Mouse (Mus musculus): Measurements from ENCODE around the gene Gpc6. TPM values are rescaled to one million over a fixed set of nuclear protein-coding genes. Genes with fewer than 3 reads are reported as not detected.

Gpc6 gene
- polyA plus RNA-seq, 1 experiment from 2014 or later: 24.6 TPM

- Histone ChIP-seq H3K27me3 (replicated peaks) (no peaks in the 10 kb centered on the region), H3K9ac (replicated peaks) (no peak overlapping the region), H3K27ac (replicated peaks) (no peak overlapping the region), H3K9me3 (replicated peaks) (no peaks in the 10 kb centered on the region), H3K4me2 (no peak overlapping the region), H3K4me3 (replicated peaks) (no peak overlapping the region), H3K4me1 (0 out of 2 replicates have a peak, but pooled peaks cover 5% of the 10 kb centered on the region), H3K36me3 (no peaks in the 10 kb centered on the region)
- 68% methylated on average over 8 of the region's 8 CpGs for WGBS
- no peak; the same call in 1 of the 2 replicates for ATAC-seq (ENCODE audit: low FRiP score)
These were observed 998.6 kb downstream of the Gpc6 start for GRCm38 (mm10) chr14:117923667-117924066.

GRCm38 (mm10) chr14:117930105-117930847 lies 1005.2 kb downstream of the Gpc6 start:
- H3K9me3 ChIP-seq (replicated peaks): no peaks in the 10 kb centered on the region
- ATAC-seq (ENCODE audit: low FRiP score): peak; percentile 57
- 12% methylated on average over 13 of the region's 13 CpGs for WGBS

GRCm38 (mm10) chr14:117930848-117931816 lies 1006.0 kb downstream of the Gpc6 start:
- no peak overlapping the region for H3K9ac ChIP-seq (replicated peaks)
- peaks cover 17% of the 10 kb centered on the region for H3K4me1 ChIP-seq
- no peak overlapping the region for H3K4me3 ChIP-seq (replicated peaks)
- no peaks in the 10 kb centered on the region for H3K9me3 ChIP-seq (replicated peaks)
- H3K36me3 ChIP-seq: no peaks in the 10 kb centered on the region
- peak; percentile 39; the same call in 1 of the 2 replicates for ATAC-seq (ENCODE audit: low FRiP score)
- no peak overlapping the region for H3K4me2 ChIP-seq
- 56% methylated on average over 16 of the region's 16 CpGs for WGBS
- peak overlapping the region; percentile 35 for H3K27ac ChIP-seq (replicated peaks)
- no peaks in the 10 kb centered on the region for H3K27me3 ChIP-seq (replicated peaks)

More at GRCm38 (mm10) chr14:117930105-117930847, 1005.2 kb downstream of the Gpc6 start:
- H3K27ac ChIP-seq (replicated peaks): peak overlapping the region; percentile 35; the same call in 1 of the 2 replicates
- H3K4me1 ChIP-seq: peaks cover 17% of the 10 kb centered on the region
- no peaks in the 10 kb centered on the region for H3K36me3 ChIP-seq
- no peaks in the 10 kb centered on the region for H3K27me3 ChIP-seq (replicated peaks)
- no peak overlapping the region for H3K4me3 ChIP-seq (replicated peaks)
- no peak overlapping the region for H3K9ac ChIP-seq (replicated peaks)
- H3K4me2 ChIP-seq: no peak overlapping the region; the same call in 1 of the 2 replicates

GRCm38 (mm10) chr14:117932163-117932851 lies 1007.2 kb downstream of the Gpc6 start:
- Histone ChIP-seq H3K9me3 (replicated peaks) (no peaks in the 10 kb centered on the region), H3K36me3 (no peaks in the 10 kb centered on the region), H3K27ac (replicated peaks) (no peak overlapping the region), H3K4me2 (no peak overlapping the region), H3K4me1 (peaks cover 17% of the 10 kb centered on the region), H3K4me3 (replicated peaks) (no peak overlapping the region), H3K9ac (replicated peaks) (no peak overlapping the region), H3K27me3 (replicated peaks) (no peaks in the 10 kb centered on the region)
- ATAC-seq (ENCODE audit: low FRiP score): no peak
- WGBS: 98% methylated on average over 17 of the region's 17 CpGs

- Histone ChIP-seq H3K4me3 (replicated peaks) (no peak overlapping the region), H3K9me3 (replicated peaks) (no peaks in the 10 kb centered on the region), H3K27me3 (replicated peaks) (no peaks in the 10 kb centered on the region), H3K27ac (replicated peaks) (no peak overlapping the region), H3K4me1 (peaks cover 3% of the 10 kb centered on the region; the same call in 1 of the 2 replicates), H3K4me2 (no peak overlapping the region), H3K36me3 (no peaks in the 10 kb centered on the region), H3K9ac (replicated peaks) (no peak overlapping the region)
- ATAC-seq (ENCODE audit: low FRiP score): no peak
- WGBS: 40% methylated on average over 2 of the region's 2 CpGs
These were observed 1013.4 kb downstream of the Gpc6 start for GRCm38 (mm10) chr14:117938554-117938953.

- no peak overlapping the region for H3K4me3 ChIP-seq (replicated peaks)
- H3K36me3 ChIP-seq: no peaks in the 10 kb centered on the region
- H3K27me3 ChIP-seq (replicated peaks): no peaks in the 10 kb centered on the region
- no peaks in the 10 kb centered on the region for H3K9me3 ChIP-seq (replicated peaks)
- WGBS: 83% methylated on average over 7 of the region's 7 CpGs
- peaks cover 3% of the 10 kb centered on the region; the same call in 1 of the 2 replicates for H3K4me1 ChIP-seq
- no peak for ATAC-seq (ENCODE audit: low FRiP score)
- H3K27ac ChIP-seq (replicated peaks): no peak overlapping the region
- H3K4me2 ChIP-seq: no peak overlapping the region
- no peak overlapping the region for H3K9ac ChIP-seq (replicated peaks)
These were observed 1014.4 kb downstream of the Gpc6 start for GRCm38 (mm10) chr14:117939471-117939870.

GRCm38 (mm10) chr14:117945920-117946503 lies 1020.9 kb downstream of the Gpc6 start:
- H3K9ac ChIP-seq (replicated peaks): no peak overlapping the region
- H3K36me3 ChIP-seq: no peaks in the 10 kb centered on the region
- whole genome bisulfite sequencing: 85% methylated on average over 4 of the region's 4 CpGs
- H3K4me1 ChIP-seq: peaks cover 3% of the 10 kb centered on the region; the same call in 1 of the 2 replicates
- no peak overlapping the region for H3K4me3 ChIP-seq (replicated peaks)
- no peak overlapping the region for H3K4me2 ChIP-seq
- no peaks in the 10 kb centered on the region; the same call in 1 of the 2 replicates for H3K27me3 ChIP-seq (replicated peaks)
- no peak for ATAC-seq (ENCODE audit: low FRiP score)
- no peaks in the 10 kb centered on the region for H3K9me3 ChIP-seq (replicated peaks)
- no peak overlapping the region for H3K27ac ChIP-seq (replicated peaks)

- H3K36me3 ChIP-seq: no peaks in the 10 kb centered on the region
- ATAC-seq (ENCODE audit: low FRiP score): 0 out of 2 replicates have a peak, but pooled peaks have one; percentile 45
- H3K4me1 ChIP-seq: 0 out of 2 replicates have a peak, but pooled peaks cover 5% of the 10 kb centered on the region
- no peaks in the 10 kb centered on the region; the same call in 1 of the 2 replicates for H3K27me3 ChIP-seq (replicated peaks)
- H3K9ac ChIP-seq (replicated peaks): no peak overlapping the region
- no peaks in the 10 kb centered on the region for H3K9me3 ChIP-seq (replicated peaks)
- no peak overlapping the region for H3K4me3 ChIP-seq (replicated peaks)
- H3K27ac ChIP-seq (replicated peaks): no peak overlapping the region
- WGBS: 53% methylated on average over 15 of the region's 15 CpGs
- H3K4me2 ChIP-seq: peak overlapping the region; percentile 9; the same call in 1 of the 2 replicates
These were observed 1026.2 kb downstream of the Gpc6 start for GRCm38 (mm10) chr14:117951265-117951664.

- H3K4me1 ChIP-seq: 0 out of 2 replicates have a peak, but pooled peaks cover 5% of the 10 kb centered on the region
- no peak overlapping the region for H3K4me3 ChIP-seq (replicated peaks)
- H3K9ac ChIP-seq (replicated peaks): no peak overlapping the region
- H3K9me3 ChIP-seq (replicated peaks): no peaks in the 10 kb centered on the region
- no peaks in the 10 kb centered on the region for H3K36me3 ChIP-seq
- ATAC-seq (ENCODE audit: low FRiP score): no peak
- 63% methylated on average over 5 of the region's 5 CpGs for WGBS
- H3K27me3 ChIP-seq (replicated peaks): no peaks in the 10 kb centered on the region; the same call in 1 of the 2 replicates
- no peak overlapping the region for H3K27ac ChIP-seq (replicated peaks)
- peak overlapping the region; percentile 9; the same call in 1 of the 2 replicates for H3K4me2 ChIP-seq
These were observed 1026.6 kb downstream of the Gpc6 start for GRCm38 (mm10) chr14:117951686-117952085.

- WGBS: 96% methylated on average over 3 of the region's 3 CpGs
- H3K4me1 ChIP-seq: peaks cover 18% of the 10 kb centered on the region
- no peak overlapping the region for H3K4me3 ChIP-seq (replicated peaks)
- no peak overlapping the region for H3K4me2 ChIP-seq
- H3K27me3 ChIP-seq (replicated peaks): no peaks in the 10 kb centered on the region
- H3K36me3 ChIP-seq: no peaks in the 10 kb centered on the region
- H3K9ac ChIP-seq (replicated peaks): no peak overlapping the region
- ATAC-seq (ENCODE audit: low FRiP score): no peak
- no peak overlapping the region for H3K27ac ChIP-seq (replicated peaks)
- no peaks in the 10 kb centered on the region for H3K9me3 ChIP-seq (replicated peaks)
These were observed 1030.9 kb downstream of the Gpc6 start for GRCm38 (mm10) chr14:117956051-117956450.
